Mouse (Mus musculus): Measurements from ENCODE around the gene Unc119.

DNA sequence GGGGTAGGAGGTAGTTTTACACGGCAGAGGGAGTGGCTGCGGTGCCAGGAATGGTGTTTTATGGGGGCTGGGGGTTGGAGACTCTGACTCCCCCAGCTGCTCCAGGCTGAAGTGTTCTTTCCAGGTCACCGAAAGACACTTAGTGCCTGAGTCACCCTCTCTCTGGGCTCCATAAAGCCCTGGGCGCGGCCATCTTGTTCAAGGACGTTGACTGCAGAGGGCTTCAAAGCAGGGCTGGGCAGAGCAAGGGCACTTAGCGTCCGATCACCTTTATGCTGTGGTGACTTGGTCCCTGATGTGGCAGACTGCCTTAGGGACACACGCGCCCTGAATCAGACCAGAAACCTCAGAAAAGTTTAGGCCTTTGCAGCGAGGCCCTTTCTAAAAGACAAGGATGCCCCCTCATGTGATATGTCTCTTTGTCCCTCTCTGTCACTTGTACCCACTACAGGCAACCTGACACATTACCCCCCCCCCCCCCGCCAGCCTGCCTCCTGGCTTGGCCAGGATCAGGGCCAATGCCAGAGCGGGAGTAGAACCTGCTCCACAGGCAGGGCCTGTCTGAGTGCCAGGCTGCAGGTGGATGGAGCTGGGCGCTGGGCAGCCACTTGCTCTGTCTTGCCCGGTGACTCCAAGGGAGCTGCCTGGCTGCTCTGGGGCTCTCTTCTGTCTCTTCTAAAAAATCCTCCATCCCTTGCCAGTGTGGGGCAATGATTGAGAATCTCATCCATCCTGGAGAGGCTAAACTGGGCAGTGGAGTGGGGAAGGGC, 24.4 kb downstream of the Unc119 start:
- no peak for TF ChIP-seq POLR2A (IDR thresholded peaks at IDR 0.05; ENCODE audit: borderline replicate concordance, low read depth, low read length)
- no peak for TF ChIP-seq CTCF (IDR thresholded peaks at IDR 0.05; ENCODE audit: low read depth, low read length)
